Mouse (Mus musculus) G1E (cell line): ENCODE data around the gene 6430571L13Rik.

Experiments used
- CTCF ChIP-seq: IDR thresholded peaks from 2 replicates; pipeline ENCODE4 v1.5.1; 2012; ENCODE audit warnings: low read depth, low read length, inconsistent platforms, mixed read lengths
- POLR2AphosphoS5 ChIP-seq: IDR thresholded peaks from 2 replicates; pipeline ENCODE4 v1.6.1; 2012; ENCODE audit warnings: low read depth, low read length, inconsistent platforms; ENCODE audit not compliant: insufficient replicate concordance
- TAL1 ChIP-seq: conservative IDR thresholded peaks from 2 replicates; pipeline ENCODE4 v1.6.1; 2012; ENCODE audit warnings: low read depth, low read length, inconsistent platforms, mixed read lengths

- TF ChIP-seq CTCF = no peak
- TF ChIP-seq TAL1 = no peak
- TF ChIP-seq POLR2AphosphoS5 = no peak
These were observed 34.5 kb upstream of the 6430571L13Rik start for GRCm38 (mm10) chr9:107305601-107306542.
